15 mouse cellular contexts compared by ENCODE assay signal in genomic region chr17:86460645-86461430, GRCm38 (mm10). TPM values are rescaled to one million over a fixed set of nuclear protein-coding genes. Genes with fewer than 3 reads are reported as not detected.
DNase-seq lines count a peak whose midpoint lies in the region; ATAC-seq and TF ChIP-seq lines count a peak whose summit lies in the region.
"Had no signal": no experiment of that assay in that cellular context is flagged by ENCODE, and none has a peak within 500 bp of the region (broad histone marks: within the 10 kb centered on the region; RNA-seq: fewer than 3 reads in every experiment).

No protein-coding gene starts in this region.

- TF ChIP-seq RAD21 in MEL (IDR thresholded peaks at IDR 0.05; ENCODE audit: low read depth, low read length), result no peak

- ATAC-seq in hindbrain, embryonic 14.5 days (ENCODE audit: low FRiP score), result no peak

- H3K36me3 ChIP-seq in heart, embryonic 10.5 days, result no peaks in the 10 kb centered on the region
- H3K36me3 ChIP-seq in MEL (ENCODE audit: control insufficient read depth in 1 of 2, insufficient read depth in 2 of 2, low read length in 2 of 2), result no peaks in the 10 kb centered on the region
- no peaks in the 10 kb centered on the region for H3K36me3 ChIP-seq in hindbrain, embryonic 14.5 days (replicated peaks; ENCODE audit: control insufficient read depth, insufficient read depth)
- H3K36me3 ChIP-seq: heart, embryonic 15.5 days had no signal

- DNase-seq in heart, embryonic 10.5 days (ENCODE audit: low spot score), result no peak
- no peak for DNase-seq in heart, postnatal 14 days
- DNase-seq in left cerebral cortex, postnatal 4 days, result peak; percentile 22
- DNase-seq in left cerebral cortex, adult 8-10 months (ENCODE audit: low spot score in 2 of 2), result no peak
- no peak for DNase-seq in MEL (ENCODE audit: low read depth, low spot score)
- DNase-seq in hindbrain, embryonic 14.5 days (ENCODE audit: low spot score), result peak; percentile 37
- DNase-seq in embryo, embryonic 11 days, result no peak
- no peak for DNase-seq in thymus, postnatal 36 days
- DNase-seq: kidney, postnatal 4 days; lung, postnatal 36 days; right cerebral cortex, adult 18-20 months had no signal

- 70% methylated on average over 17 of the region's 17 CpGs for WGBS in heart, embryonic 10.5 days
- 65% methylated on average over 17 of the region's 17 CpGs for WGBS in hindbrain, embryonic 14.5 days

- H3K9me3 ChIP-seq in heart, embryonic 10.5 days, result no peaks in the 10 kb centered on the region
- no peaks in the 10 kb centered on the region for H3K9me3 ChIP-seq in MEL (replicated peaks; ENCODE audit: insufficient read depth, low read length)
- H3K9me3 ChIP-seq in hindbrain, embryonic 14.5 days (ENCODE audit: control insufficient read depth, low read length), result no peaks in the 10 kb centered on the region
- H3K9me3 ChIP-seq: heart, embryonic 15.5 days had no signal

- no peaks in the 10 kb centered on the region for H3K79me2 ChIP-seq in MEL (ENCODE audit: control insufficient read depth, insufficient read depth, low read length, poor library complexity)

- peak in 1 of 3 experiments; percentile 23; a peak in 2 of 6 replicates for TF ChIP-seq CTCF in MEL (IDR thresholded peaks at IDR 0.05 in 2 of 3, conservative IDR thresholded peaks at IDR 0.05 in 1 of 3; ENCODE audit: control insufficient read depth in 1 of 3, insufficient read depth in 1 of 3, low read depth in 2 of 3, low read length in 3 of 3, poor library complexity in 1 of 3, severe bottlenecking in 1 of 3)

- TF ChIP-seq EP300 in MEL (IDR thresholded peaks at IDR 0.05; ENCODE audit: low read depth in 1 of 2, low read length in 2 of 2), result no peak

- no peak overlapping the region for H3K4me3 ChIP-seq in heart, embryonic 10.5 days
- H3K4me3 ChIP-seq in MEL (ENCODE audit: control insufficient read depth in 1 of 2, insufficient read depth in 1 of 2, low read depth in 2 of 2, low read length in 2 of 2), result no peak overlapping the region
- H3K4me3 ChIP-seq in hindbrain, embryonic 14.5 days (replicated peaks; ENCODE audit: low read length), result no peak overlapping the region
- H3K4me3 ChIP-seq: heart, embryonic 15.5 days; myocyte had no signal

- H3K4me2 ChIP-seq in hindbrain, embryonic 14.5 days (replicated peaks), result no peak overlapping the region
- H3K4me2 ChIP-seq: heart, embryonic 15.5 days had no signal

- peaks cover 38% of the 10 kb centered on the region for H3K4me1 ChIP-seq in heart, embryonic 10.5 days
- peaks cover 0 to 3% of the 10 kb centered on the region in 2 experiments; a peak in 1 of 4 replicates for H3K4me1 ChIP-seq in MEL (ENCODE audit: control insufficient read depth in 1 of 2, insufficient read depth in 2 of 2, low read length in 2 of 2)
- H3K4me1 ChIP-seq in hindbrain, embryonic 14.5 days (replicated peaks; ENCODE audit: control insufficient read depth, insufficient read depth, low read length), result no peaks in the 10 kb centered on the region

- no peak for TF ChIP-seq POLR2A in MEL (IDR thresholded peaks at IDR 0.05; ENCODE audit: control insufficient read depth in 1 of 2, insufficient read depth in 1 of 2, low read depth in 1 of 2, low read length in 2 of 2, poor library complexity in 1 of 2)

- H3K27ac ChIP-seq in heart, embryonic 10.5 days, result peak overlapping the region; percentile 63; the same call in 1 of the 2 replicates
- H3K27ac ChIP-seq in MEL (ENCODE audit: control insufficient read depth, low read depth, low read length), result no peak overlapping the region
- H3K27ac ChIP-seq in hindbrain, embryonic 14.5 days, result 0 out of 2 replicates have a peak overlapping the region, but pooled peaks have one; percentile 26
- H3K27ac ChIP-seq: heart, embryonic 15.5 days had no signal

- intact Hi-C loops in heart, postnatal 14 days (cut with DNase I), result no loop called here
- intact Hi-C loops in left cerebral cortex, postnatal 4 days (cut with DNase I), result no loop called here

- no peaks in the 10 kb centered on the region for H3K27me3 ChIP-seq in heart, embryonic 10.5 days (ENCODE audit: insufficient read depth, poor library complexity, severe bottlenecking)
- no peaks in the 10 kb centered on the region for H3K27me3 ChIP-seq in MEL (ENCODE audit: control insufficient read depth in 1 of 2, insufficient read depth in 2 of 2, low read length in 2 of 2)
- H3K27me3 ChIP-seq in hindbrain, embryonic 14.5 days (ENCODE audit: control insufficient read depth, insufficient read depth, low read length), result no peaks in the 10 kb centered on the region
- H3K27me3 ChIP-seq: heart, embryonic 15.5 days had no signal

- no peak overlapping the region for H3K9ac ChIP-seq in MEL (ENCODE audit: control insufficient read depth, low read depth, low read length, poor library complexity, severe bottlenecking)
- no peak overlapping the region for H3K9ac ChIP-seq in hindbrain, embryonic 14.5 days
- H3K9ac ChIP-seq: heart, embryonic 15.5 days had no signal

TF ChIP-seq in MEL, 35 proteins besides CTCF, POLR2A, EP300 and RAD21:
- no peak for TF ChIP-seq CHD1 (IDR thresholded peaks at IDR 0.05; ENCODE audit: low read depth, low read length)
- no peak for TF ChIP-seq RCOR1 (IDR thresholded peaks at IDR 0.05; ENCODE audit: low read depth, low read length)
- no peak for TF ChIP-seq MAFK (IDR thresholded peaks at IDR 0.05; ENCODE audit: borderline replicate concordance, low read depth, low read length)
- peak; percentile 14; the same call in 1 of the 2 replicates for TF ChIP-seq SMC3 (IDR thresholded peaks at IDR 0.05; ENCODE audit: low read depth, low read length)
- no peak for TF ChIP-seq ZC3H11A (IDR thresholded peaks at IDR 0.05; ENCODE audit: low read depth, low read length)
- no peak for TF ChIP-seq ZKSCAN1 (IDR thresholded peaks at IDR 0.05; ENCODE audit: low read depth, low read length)
- TF ChIP-seq ZMIZ1 (IDR thresholded peaks at IDR 0.05; ENCODE audit: low read depth, low read length), result no peak

RNA-seq across cellular contexts. Expression of gene Gm10309, which starts 44.2 kb away (rescaled TPM):
- polyA plus RNA-seq in heart, embryonic 10.5 days (2016; fragmentation: Nextera tagmentation; extraction: Ambion mirVana), result 0.38 and 0.44 TPM in 2 replicates
- total RNA-seq in heart, postnatal 14 days (2021), result not detected
- total RNA-seq in left cerebral cortex, postnatal 4 days (2021), result not detected
- not detected for total RNA-seq in left cerebral cortex, adult 8-10 months (2022)
- 0.10 TPM in 1 of 2 replicates, not detected in the other for total RNA-seq in MEL (2012; rRNA removed)
- under 1 TPM in 1 of 2 experiments, not detected in 1; 0.06 TPM for polyA plus RNA-seq in MEL (2012; ENCODE audit: insufficient read depth in 1 of 2, insufficient read length in 2 of 2, low read depth in 1 of 2, low replicate concordance in 2 of 2, missing spikeins in 1 of 2)
- polyA plus RNA-seq in hindbrain, embryonic 14.5 days (2014; fragmentation: Nextera tagmentation; extraction: Ambion mirVana), result 0.20 and 0.62 TPM in 2 replicates
- total RNA-seq: left cerebral cortex, postnatal 36 days had no signal
- polyA plus RNA-seq: cortical plate, adult 2 months had no signal

Comparison
In these comparisons a context has a peak if more than half of its experiments do, and no peak if none do; other contexts are left out.
1. DNase-seq: peak in left cerebral cortex, postnatal 4 days (single experiment) and hindbrain, embryonic 14.5 days (single experiment); none in heart, embryonic 10.5 days (single experiment), heart, postnatal 14 days (0 of 2), left cerebral cortex, adult 8-10 months (0 of 2), MEL (single experiment), embryo, embryonic 11 days (single experiment) and thymus, postnatal 36 days (0 of 2).